Mouse (Mus musculus) brain, embryonic 14.5 days (tissue): Measurements from ENCODE around the gene BC017158.

ENCODE experiments used
- CTCF ChIP-seq: fragments of 200-500 bp; IDR thresholded peaks from 2 replicates; pipeline ENCODE4 v1.5.1; 2012; ENCODE audit warnings: inconsistent platforms, mild to moderate bottlenecking, moderate library complexity, borderline replicate concordance; ENCODE audit not compliant: insufficient read depth, insufficient read length; ENCODE audit errors: extremely low read depth
- POLR2A ChIP-seq: fragments of 200-500 bp; IDR thresholded peaks from 2 replicates; pipeline ENCODE4 v1.6.1; 2012; ENCODE audit warnings: mild to moderate bottlenecking, inconsistent platforms, borderline replicate concordance; ENCODE audit not compliant: poor library complexity, insufficient read depth, insufficient read length, severe bottlenecking; ENCODE audit errors: extremely low read depth

GRCm38 (mm10) chr7:128345691-128346090 lies 47.7 kb upstream of the BC017158 start:
- TF ChIP-seq POLR2A (no peak), CTCF (no peak)
